In genomic region chr19:31082662-31083429, GRCm38 (mm10) we compare ENCODE assay signal across 8 mouse cellular contexts. TPM values are rescaled to one million over a fixed set of nuclear protein-coding genes. Genes with fewer than 3 reads are reported as not detected.
DNase-seq lines count a peak whose midpoint lies in the region; ATAC-seq and TF ChIP-seq lines count a peak whose summit lies in the region.

Gene Cstf2t (plus strand): TSS chr19:31082837.

- no peaks in the 10 kb centered on the region for H3K79me2 ChIP-seq in liver, adult 2 months (ENCODE audit: control insufficient read depth, insufficient read depth, low read length)
- peaks cover 37% of the 10 kb centered on the region for H3K79me2 ChIP-seq in myocyte (ENCODE audit: control insufficient read depth, insufficient read depth)

- peaks cover 23% of the 10 kb centered on the region for H3K36me3 ChIP-seq in erythroblast, embryonic 14.5 days (ENCODE audit: control insufficient read depth)
- H3K36me3 ChIP-seq in heart, embryonic 11.5 days (ENCODE audit: control insufficient read depth, insufficient read depth, low read length), result peaks cover 12% of the 10 kb centered on the region
- peaks cover 37% of the 10 kb centered on the region for H3K36me3 ChIP-seq in kidney, embryonic 16.5 days (ENCODE audit: insufficient read depth, low read length)
- H3K36me3 ChIP-seq in liver, adult 2 months (ENCODE audit: control insufficient read depth, insufficient read depth, low read length), result peaks cover 4% of the 10 kb centered on the region; the same call in 1 of the 2 replicates
- H3K36me3 ChIP-seq in myocyte (ENCODE audit: control insufficient read depth, insufficient read depth), result peaks cover 28% of the 10 kb centered on the region
- 0 out of 2 replicates have a peak, but pooled peaks cover 2% of the 10 kb centered on the region for H3K36me3 ChIP-seq in splenic B cell, adult 2 months (ENCODE audit: control insufficient read depth, insufficient read depth, low read length, poor library complexity, severe bottlenecking)

- ATAC-seq in heart, embryonic 11.5 days (replicated peaks; ENCODE audit: insufficient number of reproducible peaks, low FRiP score, low TSS enrichment), result peak; percentile 97
- peak; percentile 100 for ATAC-seq in kidney, embryonic 16.5 days (ENCODE audit: low FRiP score, low TSS enrichment)

- peaks cover 21% of the 10 kb centered on the region for H3K4me1 ChIP-seq in erythroblast, embryonic 14.5 days (ENCODE audit: control insufficient read depth)
- H3K4me1 ChIP-seq in heart, embryonic 11.5 days (ENCODE audit: control insufficient read depth, insufficient read depth, low read length), result peaks cover 18% of the 10 kb centered on the region
- H3K4me1 ChIP-seq in kidney, embryonic 16.5 days (ENCODE audit: insufficient read depth, low read length), result peaks cover 10% of the 10 kb centered on the region
- peaks cover 13% of the 10 kb centered on the region for H3K4me1 ChIP-seq in liver, adult 2 months (ENCODE audit: control insufficient read depth, insufficient read depth, low read length)

- peak within 1 kb of the TSS; percentile 70 for H3K4me3 ChIP-seq in erythroblast, embryonic 14.5 days (replicated peaks)
- H3K4me3 ChIP-seq in heart, embryonic 11.5 days (ENCODE audit: low read depth, low read length), result peak within 1 kb of the TSS; percentile 83
- peak within 1 kb of the TSS; percentile 78 for H3K4me3 ChIP-seq in kidney, embryonic 16.5 days (ENCODE audit: low read length)
- peak within 1 kb of the TSS; percentile 64 for H3K4me3 ChIP-seq in liver, adult 2 months (ENCODE audit: insufficient read depth, low read depth, low read length)
- peak within 1 kb of the TSS; percentile 96 for H3K4me3 ChIP-seq in myocyte

- TF ChIP-seq CTCF in brain, embryonic 14.5 days (IDR thresholded peaks at IDR 0.05; ENCODE audit: borderline replicate concordance, extremely low read depth, insufficient read depth, insufficient read length), result no peak
- no peak for TF ChIP-seq CTCF in liver, adult 2 months (IDR thresholded peaks at IDR 0.05; ENCODE audit: low read depth, low read length)

- peak; percentile 91 for DNase-seq in A20 (ENCODE audit: low read depth, low spot score)
- DNase-seq in brain, embryonic 14.5 days (ENCODE audit: low read depth), result peak; percentile 100
- peak; percentile 97 for DNase-seq in liver, adult 2 months (ENCODE audit: extremely low read depth, low read depth, low spot score)
- peak; percentile 99 for DNase-seq in splenic B cell, adult 2 months (ENCODE audit: low read depth, low spot score)

- H3K9ac ChIP-seq in heart, embryonic 11.5 days (ENCODE audit: low read depth, low read length), result peak within 1 kb of the TSS; percentile 92
- peak within 1 kb of the TSS; percentile 92 for H3K9ac ChIP-seq in kidney, embryonic 16.5 days (replicated peaks; ENCODE audit: low read length)
- peak within 1 kb of the TSS; percentile 77 for H3K9ac ChIP-seq in liver, adult 2 months (ENCODE audit: low read depth, low read length)

- WGBS in heart, embryonic 11.5 days (ENCODE audit: insufficient replicate concordance), result 3% methylated on average over 56 of the region's 56 CpGs
- 4% methylated on average over 56 of the region's 56 CpGs for WGBS in kidney, embryonic 16.5 days
- WGBS in liver, adult 2 months, result 2% methylated on average over 56 of the region's 56 CpGs

- H3K9me3 ChIP-seq in erythroblast, embryonic 14.5 days (ENCODE audit: control insufficient read depth, low read length), result peaks cover 2% of the 10 kb centered on the region; the same call in 1 of the 2 replicates
- no peaks in the 10 kb centered on the region for H3K9me3 ChIP-seq in heart, embryonic 11.5 days (replicated peaks; ENCODE audit: control insufficient read depth, low read length)
- peaks cover 23% of the 10 kb centered on the region for H3K9me3 ChIP-seq in kidney, embryonic 16.5 days (ENCODE audit: low read length)

- H3K4me2 ChIP-seq in heart, embryonic 11.5 days, result peak within 1 kb of the TSS; percentile 93
- peak within 1 kb of the TSS; percentile 85 for H3K4me2 ChIP-seq in kidney, embryonic 16.5 days (replicated peaks; ENCODE audit: low read depth, low read length)
- peak within 1 kb of the TSS; percentile 96 for H3K4me2 ChIP-seq in myocyte (ENCODE audit: low read depth)

- peak; percentile 57; the same call in 1 of the 2 replicates for TF ChIP-seq POLR2A in brain, embryonic 14.5 days (IDR thresholded peaks at IDR 0.05; ENCODE audit: borderline replicate concordance, extremely low read depth, insufficient read depth, insufficient read length, poor library complexity, severe bottlenecking)
- TF ChIP-seq POLR2A in liver, adult 2 months (IDR thresholded peaks at IDR 0.05; ENCODE audit: extremely low read depth, insufficient read depth, low read length), result peak; percentile 64; the same call in 1 of the 2 replicates
- peak; percentile 91 for TF ChIP-seq POLR2A in myocyte (IDR thresholded peaks at IDR 0.05; ENCODE audit: insufficient read length, low read depth)

- H3K27ac ChIP-seq in heart, embryonic 11.5 days (ENCODE audit: low read depth, low read length), result peak within 1 kb of the TSS; percentile 78
- peak within 1 kb of the TSS; percentile 82 for H3K27ac ChIP-seq in kidney, embryonic 16.5 days (ENCODE audit: low read length)
- peak within 1 kb of the TSS; percentile 55 for H3K27ac ChIP-seq in liver, adult 2 months (replicated peaks; ENCODE audit: insufficient read depth, low read depth, low read length)

- peaks cover 10% of the 10 kb centered on the region for H3K27me3 ChIP-seq in erythroblast, embryonic 14.5 days (ENCODE audit: control insufficient read depth)
- H3K27me3 ChIP-seq in heart, embryonic 11.5 days (ENCODE audit: control insufficient read depth, insufficient read depth, low read length), result no peaks in the 10 kb centered on the region
- no peaks in the 10 kb centered on the region for H3K27me3 ChIP-seq in kidney, embryonic 16.5 days (ENCODE audit: insufficient read depth, low read length)
- no peaks in the 10 kb centered on the region for H3K27me3 ChIP-seq in liver, adult 2 months (ENCODE audit: control insufficient read depth, insufficient read depth, low read length)
- no peaks in the 10 kb centered on the region for H3K27me3 ChIP-seq in myocyte (ENCODE audit: control insufficient read depth, insufficient read depth, insufficient read length)
- no peaks in the 10 kb centered on the region; the same call in 1 of the 2 replicates for H3K27me3 ChIP-seq in splenic B cell, adult 2 months (ENCODE audit: control insufficient read depth, insufficient read depth, low read length, poor library complexity, severe bottlenecking)

- peak within 1 kb of the TSS; percentile 15 for H3ac ChIP-seq in myocyte (ENCODE audit: control insufficient read depth, insufficient read length)

TF ChIP-seq in myocyte, 11 proteins besides CTCF, POLR2A, EP300 and RAD21:
- TF ChIP-seq POLR2AphosphoS2 (IDR thresholded peaks at IDR 0.05; ENCODE audit: insufficient read length, low read depth), result peak; percentile 95
- TF ChIP-seq TCF12 (IDR thresholded peaks at IDR 0.05; ENCODE audit: insufficient read depth, poor library complexity, severe bottlenecking), result no peak
- TF ChIP-seq E2F4 (IDR thresholded peaks at IDR 0.05; ENCODE audit: insufficient read depth), result peak; percentile 50
- TF ChIP-seq MAX (IDR thresholded peaks at IDR 0.05; ENCODE audit: low read depth), result peak; percentile 38
- no peak for TF ChIP-seq CEBPB (IDR thresholded peaks at IDR 0.05; ENCODE audit: insufficient read depth, poor library complexity, severe bottlenecking)
- peak in 1 of 3 experiments; percentile 22 for TF ChIP-seq MYOD1 (IDR thresholded peaks at IDR 0.05; ENCODE audit: control insufficient read depth in 1 of 3, insufficient read length in 2 of 3, low read depth in 2 of 3)
- no peak for TF ChIP-seq TCF3 (IDR thresholded peaks at IDR 0.05; ENCODE audit: insufficient read length, low read depth)
- TF ChIP-seq SRF (IDR thresholded peaks at IDR 0.05; ENCODE audit: control insufficient read depth, insufficient read length, low read depth), result no peak
- peak; percentile 2 for TF ChIP-seq USF1 (IDR thresholded peaks at IDR 0.05; ENCODE audit: low read depth)
- no peak for TF ChIP-seq REST (IDR thresholded peaks at IDR 0.05; ENCODE audit: insufficient read depth, insufficient read length)
- TF ChIP-seq MYOG (IDR thresholded peaks at IDR 0.05; ENCODE audit: control insufficient read depth in 1 of 3, insufficient read depth in 1 of 3, insufficient read length in 2 of 3, low read depth in 2 of 3), result peak in 1 of 3 experiments; percentile 12
TF ChIP-seq in myocyte: peak in this region for 6.

RNA-seq across cellular contexts. Expression of gene Cstf2t, which starts in this region (rescaled TPM):
- polyA plus RNA-seq in brain, embryonic 14.5 days (2012; rRNA removed), result 36.7 and 46.7 TPM in 2 replicates
- polyA plus RNA-seq in erythroblast, embryonic 14.5 days (2012), result 0.52 and 0.63 TPM in 2 replicates
- polyA plus RNA-seq in heart, embryonic 11.5 days (2014; fragmentation: Nextera tagmentation; extraction: Ambion mirVana), result 26.6 and 33.6 TPM in 2 replicates
- polyA plus RNA-seq in kidney, embryonic 16.5 days (2015; fragmentation: Nextera tagmentation; extraction: Ambion mirVana), result 47.8 and 49.6 TPM in 2 replicates
- total RNA-seq in liver, adult 2 months (2014; rRNA removed), result 14.9 and 17.0 TPM in 2 replicates
- 6.5 and 7.3 TPM in 2 replicates for polyA plus RNA-seq in liver, adult 2 months (2012; rRNA removed)
- polyA plus RNA-seq in myocyte (2012; fragmentation: generic; extraction: Trizol), result 17.5 TPM

Comparison
In these comparisons a context has a peak if more than half of its experiments do, and no peak if none do; other contexts are left out.
1. Peak in every context shown above with its lines: DNase-seq, ATAC-seq, H3K4me3 ChIP-seq and H3K27ac ChIP-seq.